Mouse (Mus musculus): ENCODE data around the gene Lkaaear1. TPM values are rescaled to one million over a fixed set of nuclear protein-coding genes. Genes with fewer than 3 reads are reported as not detected.

Lkaaear1 gene
- polyA plus RNA-seq, 1 experiment from 2014 or later: not detected

GRCm38 (mm10) chr2:181713749-181714148, 15.5 kb upstream of the Lkaaear1 start:
- Histone ChIP-seq H3K4me3 (ENCODE audit: low read depth, low read length) (peak overlapping the region; percentile 6; the same call in 1 of the 2 replicates), H3K27me3 (ENCODE audit: control insufficient read depth, insufficient read depth, low read depth, low read length) (no peaks in the 10 kb centered on the region), H3K9me3 (replicated peaks; ENCODE audit: control insufficient read depth, low read length, poor library complexity, severe bottlenecking) (no peaks in the 10 kb centered on the region), H3K4me1 (ENCODE audit: control insufficient read depth, insufficient read depth, low read length) (peaks cover 38% of the 10 kb centered on the region), H3K36me3 (ENCODE audit: control insufficient read depth, insufficient read depth, low read length) (peaks cover 3% of the 10 kb centered on the region; the same call in 1 of the 2 replicates), H3K4me2 (ENCODE audit: low read length) (peak overlapping the region; percentile 85), H3K27ac (ENCODE audit: low read length) (peak overlapping the region; percentile 92), H3K9ac (ENCODE audit: low read depth, low read length) (peak overlapping the region; percentile 45)
- ATAC-seq: peak; percentile 93
- 28% methylated on average over 1 of the region's 1 CpGs for WGBS

GRCm38 (mm10) chr2:181706668-181707067, 8.4 kb upstream of the Lkaaear1 start:
- Histone ChIP-seq H3K4me1 (ENCODE audit: control insufficient read depth, insufficient read depth, low read length) (no peaks in the 10 kb centered on the region), H3K36me3 (ENCODE audit: control insufficient read depth, insufficient read depth, low read length) (no peaks in the 10 kb centered on the region), H3K9ac (ENCODE audit: low read depth, low read length) (no peak overlapping the region), H3K4me2 (ENCODE audit: low read length) (no peak overlapping the region), H3K27ac (ENCODE audit: low read length) (no peak overlapping the region), H3K4me3 (ENCODE audit: low read depth, low read length) (no peak overlapping the region), H3K9me3 (replicated peaks; ENCODE audit: control insufficient read depth, low read length, poor library complexity, severe bottlenecking) (no peaks in the 10 kb centered on the region), H3K27me3 (ENCODE audit: control insufficient read depth, insufficient read depth, low read depth, low read length) (no peaks in the 10 kb centered on the region)
- ATAC-seq: no peak
- WGBS: 39% methylated on average over 4 of the region's 4 CpGs

GRCm38 (mm10) chr2:181696801-181697420, 1.3 kb downstream of the Lkaaear1 start:
- no peaks in the 10 kb centered on the region for H3K27me3 ChIP-seq (ENCODE audit: control insufficient read depth, insufficient read depth, low read depth, low read length)
- no peak overlapping the region for H3K9ac ChIP-seq (ENCODE audit: low read depth, low read length)
- H3K4me1 ChIP-seq (ENCODE audit: control insufficient read depth, insufficient read depth, low read length): peaks cover 15% of the 10 kb centered on the region
- no peaks in the 10 kb centered on the region for H3K9me3 ChIP-seq (replicated peaks; ENCODE audit: control insufficient read depth, low read length, poor library complexity, severe bottlenecking)
- no peak overlapping the region for H3K4me2 ChIP-seq (ENCODE audit: low read length)
- H3K4me3 ChIP-seq (ENCODE audit: low read depth, low read length): no peak overlapping the region
- no peak for ATAC-seq
- no peak overlapping the region for H3K27ac ChIP-seq (ENCODE audit: low read length)
- 79% methylated on average over 33 of the region's 33 CpGs for WGBS
- no peaks in the 10 kb centered on the region for H3K36me3 ChIP-seq (ENCODE audit: control insufficient read depth, insufficient read depth, low read length)

GRCm38 (mm10) chr2:181695776-181696175, 2.5 kb downstream of the Lkaaear1 start:
- H3K4me1 ChIP-seq (ENCODE audit: control insufficient read depth, insufficient read depth, low read length): peaks cover 18% of the 10 kb centered on the region
- no peak for ATAC-seq
- H3K9me3 ChIP-seq (replicated peaks; ENCODE audit: control insufficient read depth, low read length, poor library complexity, severe bottlenecking): no peaks in the 10 kb centered on the region
- 84% methylated on average over 1 of the region's 1 CpGs for WGBS
- H3K36me3 ChIP-seq (ENCODE audit: control insufficient read depth, insufficient read depth, low read length): no peaks in the 10 kb centered on the region
- H3K4me3 ChIP-seq (ENCODE audit: low read depth, low read length): no peak overlapping the region
- H3K27ac ChIP-seq (ENCODE audit: low read length): no peak overlapping the region
- H3K9ac ChIP-seq (ENCODE audit: low read depth, low read length): no peak overlapping the region
- H3K27me3 ChIP-seq (ENCODE audit: control insufficient read depth, insufficient read depth, low read depth, low read length): no peaks in the 10 kb centered on the region
- H3K4me2 ChIP-seq (ENCODE audit: low read length): no peak overlapping the region

- Histone ChIP-seq H3K36me3 (ENCODE audit: control insufficient read depth, insufficient read depth, low read length) (no peaks in the 10 kb centered on the region), H3K9me3 (replicated peaks; ENCODE audit: control insufficient read depth, low read length, poor library complexity, severe bottlenecking) (no peaks in the 10 kb centered on the region), H3K9ac (ENCODE audit: low read depth, low read length) (no peak overlapping the region), H3K27ac (ENCODE audit: low read length) (no peak overlapping the region), H3K4me1 (ENCODE audit: control insufficient read depth, insufficient read depth, low read length) (peaks cover 18% of the 10 kb centered on the region), H3K27me3 (ENCODE audit: control insufficient read depth, insufficient read depth, low read depth, low read length) (no peaks in the 10 kb centered on the region), H3K4me2 (ENCODE audit: low read length) (no peak overlapping the region; the same call in 1 of the 2 replicates), H3K4me3 (ENCODE audit: low read depth, low read length) (no peak overlapping the region; the same call in 1 of the 2 replicates)
- no peak for ATAC-seq
- WGBS: 86% methylated on average over 3 of the region's 3 CpGs
Observed at GRCm38 (mm10) chr2:181694581-181694980, 3.7 kb downstream of the Lkaaear1 start.

GRCm38 (mm10) chr2:181693339-181694280, 4.6 kb downstream of the Lkaaear1 start, which contains the start of gene Rgs19:
Gene Rgs19 (minus strand): TSS chr2:181693977.
- Histone ChIP-seq H3K4me2 (ENCODE audit: low read length) (peak within 1 kb of the TSS; percentile 80), H3K9ac (ENCODE audit: low read depth, low read length) (peak within 1 kb of the TSS; percentile 86), H3K4me3 (ENCODE audit: low read depth, low read length) (peak within 1 kb of the TSS; percentile 69), H3K27ac (ENCODE audit: low read length) (peak within 1 kb of the TSS; percentile 72), H3K36me3 (ENCODE audit: control insufficient read depth, insufficient read depth, low read length) (no peaks in the 10 kb centered on the region; the same call in 1 of the 2 replicates), H3K9me3 (replicated peaks; ENCODE audit: control insufficient read depth, low read length, poor library complexity, severe bottlenecking) (no peaks in the 10 kb centered on the region), H3K27me3 (ENCODE audit: control insufficient read depth, insufficient read depth, low read depth, low read length) (no peaks in the 10 kb centered on the region), H3K4me1 (ENCODE audit: control insufficient read depth, insufficient read depth, low read length) (peaks cover 18% of the 10 kb centered on the region)
- under 1% methylated on average over 74 of the region's 75 CpGs for WGBS
- ATAC-seq: peak; percentile 87

GRCm38 (mm10) chr2:181692304-181692703, 5.9 kb downstream of the Lkaaear1 start:
- Histone ChIP-seq H3K4me1 (ENCODE audit: control insufficient read depth, insufficient read depth, low read length) (peaks cover 18% of the 10 kb centered on the region), H3K9me3 (replicated peaks; ENCODE audit: control insufficient read depth, low read length, poor library complexity, severe bottlenecking) (no peaks in the 10 kb centered on the region), H3K9ac (ENCODE audit: low read depth, low read length) (no peak overlapping the region; the same call in 1 of the 2 replicates), H3K4me2 (ENCODE audit: low read length) (peak overlapping the region; percentile 80), H3K36me3 (ENCODE audit: control insufficient read depth, insufficient read depth, low read length) (peaks cover 4% of the 10 kb centered on the region), H3K27ac (ENCODE audit: low read length) (no peak overlapping the region), H3K4me3 (ENCODE audit: low read depth, low read length) (peak overlapping the region; percentile 69; the same call in 1 of the 2 replicates), H3K27me3 (ENCODE audit: control insufficient read depth, insufficient read depth, low read depth, low read length) (no peaks in the 10 kb centered on the region)
- no peak for ATAC-seq
- 94% methylated on average over 3 of the region's 3 CpGs for WGBS

- 89% methylated on average over 4 of the region's 4 CpGs for WGBS
- Histone ChIP-seq H3K9me3 (replicated peaks; ENCODE audit: control insufficient read depth, low read length, poor library complexity, severe bottlenecking) (no peaks in the 10 kb centered on the region), H3K9ac (ENCODE audit: low read depth, low read length) (no peak overlapping the region), H3K36me3 (ENCODE audit: control insufficient read depth, insufficient read depth, low read length) (peaks cover 8% of the 10 kb centered on the region), H3K27me3 (ENCODE audit: control insufficient read depth, insufficient read depth, low read depth, low read length) (no peaks in the 10 kb centered on the region), H3K4me3 (ENCODE audit: low read depth, low read length) (no peak overlapping the region), H3K4me1 (ENCODE audit: control insufficient read depth, insufficient read depth, low read length) (peaks cover 18% of the 10 kb centered on the region), H3K27ac (ENCODE audit: low read length) (no peak overlapping the region), H3K4me2 (ENCODE audit: low read length) (no peak overlapping the region)
- ATAC-seq: no peak
Observed at GRCm38 (mm10) chr2:181691571-181691970, 6.7 kb downstream of the Lkaaear1 start.

GRCm38 (mm10) chr2:181691083-181691482, 7.2 kb downstream of the Lkaaear1 start:
- no peak overlapping the region for H3K27ac ChIP-seq (ENCODE audit: low read length)
- no peaks in the 10 kb centered on the region for H3K27me3 ChIP-seq (ENCODE audit: control insufficient read depth, insufficient read depth, low read depth, low read length)
- H3K4me2 ChIP-seq (ENCODE audit: low read length): no peak overlapping the region
- ATAC-seq: no peak
- H3K9ac ChIP-seq (ENCODE audit: low read depth, low read length): no peak overlapping the region
- H3K4me1 ChIP-seq (ENCODE audit: control insufficient read depth, insufficient read depth, low read length): peaks cover 18% of the 10 kb centered on the region
- H3K36me3 ChIP-seq (ENCODE audit: control insufficient read depth, insufficient read depth, low read length): peaks cover 10% of the 10 kb centered on the region
- WGBS: 91% methylated on average over 6 of the region's 6 CpGs
- H3K9me3 ChIP-seq (replicated peaks; ENCODE audit: control insufficient read depth, low read length, poor library complexity, severe bottlenecking): no peaks in the 10 kb centered on the region
- no peak overlapping the region for H3K4me3 ChIP-seq (ENCODE audit: low read depth, low read length)
